Mouse (Mus musculus): ENCODE measurements around the gene Rnf144a. TPM values are rescaled to one million over a fixed set of nuclear protein-coding genes. Genes with fewer than 3 reads are reported as not detected.

Gene Rnf144a
- polyA plus RNA-seq, 1 experiment from 2014 or later: 17.4 TPM

- ATAC-seq (no peak), DNase-seq (ENCODE audit: low spot score) (no peak)
- Histone ChIP-seq H3K27ac (ENCODE audit: low read depth, low read length) (no peak overlapping the region), H3K9me3 (replicated peaks; ENCODE audit: control insufficient read depth, low read length) (no peaks in the 10 kb centered on the region), H3K27me3 (replicated peaks; ENCODE audit: control insufficient read depth, insufficient read depth, low read length) (no peaks in the 10 kb centered on the region), H3K4me2 (ENCODE audit: low read length) (no peak overlapping the region), H3K4me3 (ENCODE audit: low read depth, low read length) (no peak overlapping the region), H3K4me1 (ENCODE audit: control insufficient read depth, insufficient read depth, low read length) (no peaks in the 10 kb centered on the region; the same call in 1 of the 2 replicates), H3K9ac (ENCODE audit: low read length) (no peak overlapping the region), H3K36me3 (ENCODE audit: control insufficient read depth, insufficient read depth, low read length) (peaks cover 23% of the 10 kb centered on the region)
- 85% methylated on average over 1 of the region's 1 CpGs for WGBS
These were observed 81.4 kb downstream of the Rnf144a start for GRCm38 (mm10) chr12:26333678-26334077.

- Histone ChIP-seq H3K36me3 (ENCODE audit: control insufficient read depth, insufficient read depth, low read length) (peaks cover 17% of the 10 kb centered on the region), H3K27me3 (replicated peaks; ENCODE audit: control insufficient read depth, insufficient read depth, low read length) (no peaks in the 10 kb centered on the region), H3K9me3 (replicated peaks; ENCODE audit: control insufficient read depth, low read length) (no peaks in the 10 kb centered on the region), H3K27ac (ENCODE audit: low read depth, low read length) (peak overlapping the region; percentile 27; the same call in 1 of the 2 replicates), H3K4me2 (ENCODE audit: low read length) (no peak overlapping the region), H3K4me3 (ENCODE audit: low read depth, low read length) (no peak overlapping the region), H3K4me1 (ENCODE audit: control insufficient read depth, insufficient read depth, low read length) (no peaks in the 10 kb centered on the region; the same call in 1 of the 2 replicates), H3K9ac (ENCODE audit: low read length) (no peak overlapping the region)
- WGBS: 87% methylated on average over 3 of the region's 3 CpGs
- DNase-seq (ENCODE audit: low spot score) (no peak), ATAC-seq (no peak)
These were observed 84.0 kb downstream of the Rnf144a start for GRCm38 (mm10) chr12:26331048-26331447.

DNA sequence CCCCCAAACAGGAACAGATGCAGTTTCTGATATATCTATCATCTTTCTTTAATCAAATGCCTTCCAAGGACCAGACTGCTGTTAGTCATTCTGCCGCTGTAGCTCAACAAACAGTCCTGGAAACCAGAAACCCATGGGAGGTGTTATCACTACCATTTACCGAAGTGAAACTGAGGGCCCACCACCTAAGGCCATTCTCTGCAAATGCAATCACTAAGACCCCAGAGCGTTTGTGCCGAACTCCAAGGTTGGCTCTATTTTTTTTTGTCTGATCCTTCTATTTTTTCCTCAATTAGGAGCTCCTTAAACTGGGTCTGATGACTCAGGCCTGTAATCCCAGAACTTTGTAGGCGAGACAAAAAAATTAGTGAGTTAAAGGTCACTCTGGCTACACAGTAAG, 85.3 kb downstream of the Rnf144a start:
- Histone ChIP-seq H3K9me3 (replicated peaks; ENCODE audit: control insufficient read depth, low read length) (no peaks in the 10 kb centered on the region), H3K27ac (ENCODE audit: low read depth, low read length) (no peak overlapping the region), H3K27me3 (replicated peaks; ENCODE audit: control insufficient read depth, insufficient read depth, low read length) (no peaks in the 10 kb centered on the region), H3K4me3 (ENCODE audit: low read depth, low read length) (no peak overlapping the region), H3K4me2 (ENCODE audit: low read length) (no peak overlapping the region), H3K9ac (ENCODE audit: low read length) (no peak overlapping the region), H3K4me1 (ENCODE audit: control insufficient read depth, insufficient read depth, low read length) (no peaks in the 10 kb centered on the region; the same call in 1 of the 2 replicates), H3K36me3 (ENCODE audit: control insufficient read depth, insufficient read depth, low read length) (peaks cover 25% of the 10 kb centered on the region)
- DNase-seq (ENCODE audit: low spot score): no peak
- ATAC-seq: no peak
- WGBS: 85% methylated on average over 5 of the region's 5 CpGs

DNA sequence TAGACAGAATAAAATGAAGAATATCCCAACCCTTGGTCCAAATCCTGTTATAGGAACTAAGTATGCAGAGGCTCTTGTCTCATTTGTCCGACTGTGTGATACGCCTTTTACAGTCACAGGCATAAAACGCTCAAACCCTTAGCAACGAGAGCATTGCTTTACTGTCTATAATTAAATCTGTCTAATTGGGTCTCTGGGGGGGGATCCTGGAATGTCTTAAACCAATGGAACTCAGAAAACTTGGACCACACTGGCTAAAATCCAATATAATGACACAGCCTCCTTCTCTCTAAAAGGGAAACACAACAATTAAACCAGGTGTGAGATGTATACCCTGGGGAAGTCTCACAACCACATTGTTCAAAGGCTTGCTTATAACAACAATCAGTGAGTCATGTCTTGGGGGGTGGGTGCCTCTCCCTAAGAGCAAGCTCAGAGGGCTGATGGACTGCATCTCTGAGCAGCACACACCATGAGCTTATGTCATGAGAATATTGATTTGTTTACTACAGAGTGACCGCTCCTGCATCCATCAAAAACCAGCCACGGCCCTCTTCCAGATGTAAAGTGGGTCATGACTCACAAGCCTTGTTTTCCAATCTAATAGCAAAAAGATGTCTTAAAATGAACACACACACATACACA, 85.9 kb downstream of the Rnf144a start:
- peaks cover 31% of the 10 kb centered on the region for H3K36me3 ChIP-seq (ENCODE audit: control insufficient read depth, insufficient read depth, low read length)
- H3K9ac ChIP-seq (ENCODE audit: low read length): no peak overlapping the region
- DNase-seq (ENCODE audit: low spot score) (no peak), ATAC-seq (no peak)
- no peaks in the 10 kb centered on the region for H3K27me3 ChIP-seq (replicated peaks; ENCODE audit: control insufficient read depth, insufficient read depth, low read length)
- H3K4me3 ChIP-seq (ENCODE audit: low read depth, low read length): no peak overlapping the region
- WGBS: 71% methylated on average over 6 of the region's 6 CpGs
- H3K4me1 ChIP-seq (ENCODE audit: control insufficient read depth, insufficient read depth, low read length): no peaks in the 10 kb centered on the region; the same call in 1 of the 2 replicates
- H3K4me2 ChIP-seq (ENCODE audit: low read length): no peak overlapping the region
- no peaks in the 10 kb centered on the region for H3K9me3 ChIP-seq (replicated peaks; ENCODE audit: control insufficient read depth, low read length)
- no peak overlapping the region for H3K27ac ChIP-seq (ENCODE audit: low read depth, low read length)

DNA sequence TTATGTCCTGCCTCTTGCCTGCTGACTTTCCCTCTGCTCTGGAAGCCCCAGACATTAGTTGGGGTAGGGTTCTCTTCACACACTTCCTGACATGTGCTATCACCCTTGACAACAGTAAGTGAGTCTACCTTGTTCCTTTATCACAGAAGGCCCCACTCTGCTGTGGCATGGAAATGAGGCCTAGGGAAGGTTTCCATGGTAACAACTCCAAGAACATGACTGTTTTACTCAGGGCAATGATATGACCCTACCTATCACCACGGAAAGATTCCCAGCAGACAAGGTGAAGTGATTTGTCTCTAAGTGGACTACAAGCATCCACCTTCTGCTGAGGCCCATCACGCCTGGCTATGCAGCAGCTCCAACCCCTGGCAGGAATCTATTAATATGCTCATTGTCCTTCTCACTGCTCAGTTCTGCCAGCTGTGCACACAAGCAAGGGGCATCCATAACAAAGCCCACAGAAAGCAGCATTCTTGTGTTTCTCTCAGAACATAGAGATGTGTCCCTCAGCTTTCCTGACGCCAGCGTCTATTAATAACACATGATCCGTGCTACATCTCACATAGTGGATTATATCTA, 91.2 kb downstream of the Rnf144a start:
- Histone ChIP-seq H3K4me1 (ENCODE audit: control insufficient read depth, insufficient read depth, low read length) (no peaks in the 10 kb centered on the region), H3K27ac (ENCODE audit: low read depth, low read length) (peak overlapping the region; percentile 9; the same call in 1 of the 2 replicates), H3K27me3 (replicated peaks; ENCODE audit: control insufficient read depth, insufficient read depth, low read length) (no peaks in the 10 kb centered on the region), H3K4me2 (ENCODE audit: low read length) (no peak overlapping the region), H3K36me3 (ENCODE audit: control insufficient read depth, insufficient read depth, low read length) (peaks cover 59% of the 10 kb centered on the region), H3K9me3 (replicated peaks; ENCODE audit: control insufficient read depth, low read length) (no peaks in the 10 kb centered on the region), H3K9ac (ENCODE audit: low read length) (no peak overlapping the region), H3K4me3 (ENCODE audit: low read depth, low read length) (no peak overlapping the region)
- WGBS: 86% methylated on average over 5 of the region's 5 CpGs
- DNase-seq (ENCODE audit: low spot score): peak; percentile 25
- no peak for ATAC-seq

DNA sequence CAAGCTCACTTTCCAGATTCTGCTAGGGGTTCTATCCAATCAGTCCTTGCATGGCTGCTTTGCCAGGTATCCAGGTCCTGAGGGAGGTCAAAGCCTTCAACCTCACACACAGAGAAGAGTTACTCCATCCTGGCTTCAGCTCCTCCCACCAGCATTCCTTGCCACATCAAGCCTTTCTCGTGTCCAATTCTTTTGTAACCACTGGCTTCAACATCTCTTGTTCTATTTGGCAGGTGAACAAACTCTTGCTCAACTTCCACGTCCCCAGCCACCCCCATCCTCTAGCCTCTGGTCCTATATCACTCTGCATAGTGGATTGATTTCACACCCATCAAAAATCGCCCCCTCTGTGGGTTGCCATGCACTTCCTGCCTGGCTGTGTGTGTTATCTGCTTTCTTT, 98.8 kb downstream of the Rnf144a start:
- no peak for DNase-seq (ENCODE audit: low spot score)
- H3K4me1 ChIP-seq (ENCODE audit: control insufficient read depth, insufficient read depth, low read length): no peaks in the 10 kb centered on the region

GRCm38 (mm10) chr12:26314959-26315358, 100.1 kb downstream of the Rnf144a start:
- DNase-seq (ENCODE audit: low spot score) (peak; percentile 23), ATAC-seq (no peak; the same call in 1 of the 2 replicates)
- no peak overlapping the region for H3K27ac ChIP-seq (ENCODE audit: low read depth, low read length)
- H3K4me2 ChIP-seq (ENCODE audit: low read length): no peak overlapping the region
- H3K9me3 ChIP-seq (replicated peaks; ENCODE audit: control insufficient read depth, low read length): no peaks in the 10 kb centered on the region
- 54% methylated on average over 5 of the region's 5 CpGs for WGBS
- no peak overlapping the region for H3K9ac ChIP-seq (ENCODE audit: low read length)
- peaks cover 72% of the 10 kb centered on the region for H3K36me3 ChIP-seq (ENCODE audit: control insufficient read depth, insufficient read depth, low read length)
- no peaks in the 10 kb centered on the region for H3K4me1 ChIP-seq (ENCODE audit: control insufficient read depth, insufficient read depth, low read length)
- H3K4me3 ChIP-seq (ENCODE audit: low read depth, low read length): no peak overlapping the region
- no peaks in the 10 kb centered on the region for H3K27me3 ChIP-seq (replicated peaks; ENCODE audit: control insufficient read depth, insufficient read depth, low read length)

More for the DNA sequence above, 98.8 kb downstream of the Rnf144a start:
- H3K4me3 ChIP-seq (ENCODE audit: low read depth, low read length): no peak overlapping the region
- 78% methylated on average over 3 of the region's 3 CpGs for WGBS
- no peak overlapping the region for H3K9ac ChIP-seq (ENCODE audit: low read length)
- ATAC-seq: no peak
- H3K4me2 ChIP-seq (ENCODE audit: low read length): no peak overlapping the region
- H3K9me3 ChIP-seq (replicated peaks; ENCODE audit: control insufficient read depth, low read length): no peaks in the 10 kb centered on the region
- no peaks in the 10 kb centered on the region for H3K27me3 ChIP-seq (replicated peaks; ENCODE audit: control insufficient read depth, insufficient read depth, low read length)
- peaks cover 76% of the 10 kb centered on the region for H3K36me3 ChIP-seq (ENCODE audit: control insufficient read depth, insufficient read depth, low read length)
- no peak overlapping the region for H3K27ac ChIP-seq (ENCODE audit: low read depth, low read length)

DNA sequence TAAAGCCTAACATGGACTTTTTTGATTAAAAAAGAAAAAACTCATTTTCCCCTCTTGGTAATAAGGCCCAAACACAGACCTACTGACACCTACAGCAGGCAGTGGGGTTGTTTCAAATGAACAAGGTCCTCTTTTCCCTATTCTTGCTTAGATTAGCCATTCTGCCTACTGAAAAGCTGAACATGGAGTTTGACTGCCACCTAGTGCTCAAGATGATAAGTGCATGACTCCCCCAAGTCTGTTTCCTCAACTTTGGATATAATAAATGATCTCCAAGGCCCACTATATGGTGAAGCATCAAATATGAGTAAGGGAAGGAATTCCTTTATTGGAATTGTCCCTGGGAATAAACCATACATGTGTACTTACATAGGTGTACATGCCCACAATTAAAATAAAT, 103.5 kb downstream of the Rnf144a start:
- peaks cover 64% of the 10 kb centered on the region for H3K36me3 ChIP-seq (ENCODE audit: control insufficient read depth, insufficient read depth, low read length)
- no peaks in the 10 kb centered on the region for H3K9me3 ChIP-seq (replicated peaks; ENCODE audit: control insufficient read depth, low read length)
- no peak overlapping the region for H3K4me2 ChIP-seq (ENCODE audit: low read length)
- H3K9ac ChIP-seq (ENCODE audit: low read length): no peak overlapping the region
- no peaks in the 10 kb centered on the region for H3K4me1 ChIP-seq (ENCODE audit: control insufficient read depth, insufficient read depth, low read length)
- H3K27me3 ChIP-seq (replicated peaks; ENCODE audit: control insufficient read depth, insufficient read depth, low read length): no peaks in the 10 kb centered on the region
- DNase-seq (ENCODE audit: low spot score) (peak; percentile 78), ATAC-seq (peak; percentile 40; the same call in 1 of the 2 replicates)
- no peak overlapping the region for H3K4me3 ChIP-seq (ENCODE audit: low read depth, low read length)
- H3K27ac ChIP-seq (ENCODE audit: low read depth, low read length): no peak overlapping the region

DNA sequence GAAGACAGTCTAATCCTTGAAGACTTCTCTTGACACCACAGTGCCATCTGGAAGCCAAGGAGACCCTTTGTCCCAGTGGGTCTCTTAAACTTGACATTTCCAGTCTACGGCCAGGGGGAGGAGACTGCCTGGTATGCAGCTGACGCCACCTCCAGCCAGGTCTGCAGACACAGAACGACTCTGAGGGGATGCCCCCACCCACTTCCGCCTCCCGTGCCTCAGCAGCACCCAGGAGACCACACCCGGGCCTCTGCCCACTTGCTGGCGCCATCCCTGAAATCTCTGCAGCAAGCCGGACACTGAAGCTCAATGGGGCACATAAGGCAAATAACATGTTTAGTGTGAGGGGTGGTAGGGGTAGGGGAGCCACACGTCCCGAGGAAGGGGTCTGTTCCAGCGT, 104.8 kb downstream of the Rnf144a start:
- no peak overlapping the region for H3K4me2 ChIP-seq (ENCODE audit: low read length)
- WGBS: 88% methylated on average over 11 of the region's 11 CpGs
- peaks cover 52% of the 10 kb centered on the region for H3K36me3 ChIP-seq (ENCODE audit: control insufficient read depth, insufficient read depth, low read length)
- DNase-seq (ENCODE audit: low spot score) (no peak), ATAC-seq (no peak)
- H3K4me1 ChIP-seq (ENCODE audit: control insufficient read depth, insufficient read depth, low read length): no peaks in the 10 kb centered on the region
- no peaks in the 10 kb centered on the region for H3K27me3 ChIP-seq (replicated peaks; ENCODE audit: control insufficient read depth, insufficient read depth, low read length)
- no peak overlapping the region for H3K9ac ChIP-seq (ENCODE audit: low read length)
- H3K9me3 ChIP-seq (replicated peaks; ENCODE audit: control insufficient read depth, low read length): no peaks in the 10 kb centered on the region
- H3K4me3 ChIP-seq (ENCODE audit: low read depth, low read length): no peak overlapping the region
- no peak overlapping the region for H3K27ac ChIP-seq (ENCODE audit: low read depth, low read length)
